Mouse (Mus musculus): Measurements from ENCODE around the gene Coq9.

- TF ChIP-seq MAFK (IDR thresholded peaks at IDR 0.05; ENCODE audit: insufficient read depth, low read depth, low read length) (no peak), HCFC1 (IDR thresholded peaks at IDR 0.05; ENCODE audit: borderline replicate concordance, insufficient read depth, low read length) (no peak), CHD2 (IDR thresholded peaks at IDR 0.05; ENCODE audit: low read depth, low read length) (no peak)
These were observed 26.0 kb downstream of the Coq9 start for GRCm38 (mm10) chr8:94863897-94864673.

All from ES-E14 (cell line).